Mouse (Mus musculus) regulatory T cell (primary cell): ENCODE measurements around the gene Dact3.

Experiments
- in situ Hi-C: fragments of 300-600 bp; cut with MboI, MseI; formaldehyde crosslinking; loops from one replicate; pipeline ENCODE4 v1.15.1; 2025; ENCODE audit warnings: high pct_unique_total_duplicates

Dact3 gene

DNA sequence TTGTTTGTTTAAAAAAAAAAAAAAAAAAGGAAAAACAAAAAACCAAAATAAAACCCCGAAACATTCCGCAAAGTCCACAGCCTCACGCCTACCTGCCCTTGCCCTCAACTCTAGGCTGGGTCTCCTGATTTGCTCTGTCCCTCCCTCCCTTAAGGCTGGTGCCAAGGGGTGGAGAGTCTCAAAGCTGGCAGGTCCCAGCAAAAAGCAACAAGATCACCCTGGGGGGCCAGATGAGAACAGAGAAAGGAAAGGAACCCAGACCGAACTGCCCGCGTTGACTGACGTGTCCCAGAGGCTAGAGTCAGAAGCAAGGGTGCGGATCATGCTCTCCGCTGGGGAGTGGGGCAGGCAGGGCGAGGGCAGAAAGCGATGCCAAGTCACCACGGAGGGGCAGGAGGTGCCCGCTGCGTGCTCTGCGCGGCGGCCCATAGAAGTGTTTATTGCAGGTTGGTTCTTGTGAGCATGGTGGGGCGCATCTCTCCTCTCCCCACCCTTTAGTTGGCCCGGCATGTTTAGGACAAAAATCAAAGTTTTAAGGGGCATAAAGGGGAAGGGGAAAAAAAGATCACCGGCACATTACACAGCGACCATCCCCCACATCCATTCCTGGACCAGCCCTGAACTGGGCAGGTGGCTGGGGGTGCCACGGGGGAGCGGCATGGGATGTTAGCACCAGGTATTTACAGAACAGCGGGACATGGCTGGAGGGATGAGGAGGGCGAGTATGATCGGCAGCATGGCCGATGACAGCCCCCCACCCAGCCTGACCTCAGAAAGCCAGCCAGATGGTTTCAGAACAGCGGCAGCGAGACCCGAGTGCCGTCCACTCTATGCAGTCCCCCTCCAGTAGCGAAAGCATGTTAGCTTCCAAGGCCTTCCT, 40.6 kb downstream of the Dact3 start:
- in situ Hi-C loops, result no loop called here

DNA sequence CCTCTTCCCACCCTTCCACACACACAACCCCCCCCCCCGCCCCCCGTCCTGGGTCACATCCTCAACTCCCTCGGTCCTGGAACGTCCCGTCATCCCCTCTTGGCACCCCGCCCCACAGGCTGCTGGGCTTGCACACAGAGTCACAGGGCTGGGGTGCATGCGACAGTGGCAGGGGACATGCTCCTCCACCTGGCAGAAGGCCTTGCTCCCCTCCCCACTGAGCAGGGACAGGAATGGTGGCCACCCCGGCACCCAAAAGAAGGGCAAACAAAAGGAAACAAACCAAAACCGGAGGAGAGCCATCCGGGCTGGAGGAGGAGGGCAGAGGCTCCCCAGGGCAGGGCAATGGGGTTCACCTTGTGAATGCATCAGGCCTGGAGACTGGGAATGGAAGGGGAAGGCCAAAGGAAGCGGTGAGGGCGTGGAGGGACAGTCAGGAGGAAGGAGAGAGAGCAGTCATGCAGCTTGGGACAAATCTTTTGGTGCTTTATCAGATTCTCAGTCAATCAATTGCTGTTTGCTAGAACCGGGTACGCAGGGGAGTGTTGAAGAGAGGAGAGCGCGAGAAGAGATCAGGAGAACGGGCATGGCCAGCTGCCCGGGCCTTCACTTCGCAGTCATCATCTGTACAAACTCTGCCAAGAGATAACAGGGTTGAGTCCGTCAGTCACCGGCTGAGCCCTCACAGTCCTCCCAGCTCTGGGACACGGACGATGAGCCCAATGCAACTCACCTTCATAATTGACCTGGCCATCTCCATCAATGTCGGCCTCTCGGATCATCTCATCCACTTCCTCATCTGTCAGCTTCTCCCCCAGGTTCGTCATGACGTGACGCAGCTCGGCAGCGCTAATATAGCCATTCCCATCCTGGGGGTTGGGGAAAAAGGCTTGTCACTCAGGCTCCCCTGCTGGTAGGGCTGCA, 41.5 kb downstream of the Dact3 start:
- in situ Hi-C loops, result no loop called here

DNA sequence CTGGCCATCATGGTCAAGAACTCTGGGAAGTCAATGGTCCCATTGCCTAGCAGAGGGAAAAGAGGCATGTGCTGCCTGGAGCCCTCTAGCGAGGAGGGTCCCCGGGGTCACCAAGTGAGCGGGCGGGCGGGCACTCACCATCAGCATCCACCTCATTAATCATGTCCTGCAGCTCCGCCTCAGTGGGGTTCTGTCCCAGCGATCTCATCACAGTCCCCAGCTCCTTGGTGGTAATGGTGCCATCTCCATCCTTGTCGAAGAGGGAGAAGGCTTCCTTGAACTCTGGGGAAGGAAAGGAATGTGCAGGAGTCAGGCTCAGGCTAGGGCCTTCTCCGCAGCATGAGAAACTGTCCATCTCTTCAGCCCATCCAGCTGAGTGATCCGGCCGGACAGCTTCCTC, 42.3 kb downstream of the Dact3 start:
- in situ Hi-C loops, result no loop called here

DNA sequence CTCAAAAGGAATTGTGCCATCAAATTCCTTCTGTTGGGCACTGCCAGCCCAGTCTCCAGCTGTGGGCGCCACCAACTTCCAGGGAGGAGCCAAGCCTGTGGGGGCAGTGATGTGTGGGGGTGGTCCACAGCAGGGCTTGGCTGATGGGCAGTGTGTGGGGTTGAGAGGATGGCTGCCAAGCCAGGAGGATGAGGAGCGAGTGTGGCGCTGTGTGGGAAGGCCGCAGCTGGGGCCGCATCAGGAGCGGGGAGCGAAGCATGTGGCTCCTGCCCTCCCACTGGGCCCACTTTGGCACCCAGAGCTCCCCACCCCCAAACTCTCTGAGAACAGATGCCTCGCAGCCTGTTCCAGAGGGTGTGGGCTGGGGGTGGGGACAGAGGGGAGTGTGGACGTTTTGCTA, 42.9 kb downstream of the Dact3 start:
- in situ Hi-C loops, result no loop called here

DNA sequence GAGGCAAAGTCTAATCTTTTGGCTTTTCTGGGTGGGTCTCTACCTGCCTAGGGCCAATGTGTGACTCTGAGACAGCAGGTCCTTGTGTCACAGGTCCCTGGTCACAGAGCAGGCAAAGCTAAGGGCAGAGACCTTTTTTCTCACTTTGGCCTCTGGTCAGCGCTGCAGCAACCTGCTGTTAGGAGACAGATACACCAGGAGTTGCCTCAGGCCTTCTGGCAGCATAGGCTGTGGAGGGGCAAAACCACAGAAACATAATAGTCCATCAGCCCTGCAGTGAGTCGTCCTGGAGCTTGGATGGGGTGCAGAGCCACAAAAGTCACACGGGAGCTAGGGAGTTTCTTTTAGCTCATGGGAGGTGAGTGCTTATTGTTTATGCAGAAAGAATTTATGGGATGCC, 43.6 kb downstream of the Dact3 start:
- in situ Hi-C loops, result no loop called here

DNA sequence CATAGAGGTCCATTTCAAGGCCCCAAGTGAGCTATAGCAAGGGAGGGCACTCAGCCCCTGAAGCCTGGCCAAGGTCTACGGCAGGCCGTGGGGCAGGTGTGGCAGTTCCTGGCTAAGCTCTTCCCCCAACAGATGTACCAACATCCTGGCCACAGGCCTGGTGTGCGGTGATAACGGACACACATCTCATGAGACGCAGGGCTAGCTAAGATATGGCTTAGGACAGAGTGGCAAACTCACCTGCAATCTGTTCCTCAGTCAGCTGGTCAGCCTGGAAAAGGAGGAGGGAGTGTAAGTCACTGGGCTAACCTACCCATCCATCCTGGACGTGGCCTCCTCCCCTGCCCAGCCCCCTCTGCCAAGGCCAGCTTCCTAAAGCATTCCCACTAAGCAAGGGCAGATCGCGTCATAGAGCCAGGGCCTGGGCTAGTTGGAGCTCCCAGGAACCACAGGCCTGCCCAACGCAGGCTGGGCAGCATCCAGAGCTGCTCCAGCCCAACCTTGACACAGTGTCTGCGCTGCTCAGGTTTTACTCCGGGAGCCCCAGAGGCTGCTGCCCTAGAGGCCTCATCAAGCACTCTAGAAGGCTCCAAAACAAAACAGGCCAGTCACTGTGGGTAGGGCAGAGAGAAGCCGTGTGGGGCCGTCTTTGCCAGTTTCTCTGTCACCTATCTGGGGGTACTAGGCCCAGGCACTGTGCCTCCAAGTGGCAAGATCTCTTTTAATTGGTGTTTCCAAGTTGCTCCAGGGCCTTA, 44.5 kb downstream of the Dact3 start:
- in situ Hi-C loops, result loop anchor here (5.0 kb wide), 2 partner anchors 42 to 102 kb away; partner anchors contain the start of genes Dact3, Fkrp and Strn4

DNA sequence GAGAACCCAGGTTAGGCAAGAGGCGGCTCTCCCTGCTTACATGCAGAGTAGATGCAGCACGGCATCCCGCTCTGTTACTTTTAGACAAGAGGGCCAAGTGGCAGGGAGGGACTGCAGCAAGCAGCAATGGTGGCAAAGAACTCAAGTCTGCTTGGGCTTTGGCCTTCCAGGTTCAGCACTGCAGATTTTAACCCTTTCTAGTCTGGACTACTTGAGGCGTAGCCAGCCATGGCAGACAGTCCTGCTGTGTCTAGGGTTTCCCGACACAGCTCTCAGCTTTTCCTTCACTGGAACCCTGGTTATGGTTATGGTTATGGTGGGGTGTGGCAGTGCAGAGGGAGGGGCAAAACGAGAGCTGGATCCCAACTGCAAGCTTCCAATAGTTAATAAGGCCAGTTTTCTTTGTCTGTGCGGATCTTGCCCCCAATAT, 45.0 kb downstream of the Dact3 start:
- in situ Hi-C loops, result loop anchor here (5.0 kb wide), 2 partner anchors 43 to 103 kb away; partner anchors contain the start of genes Dact3, Fkrp and Strn4

DNA sequence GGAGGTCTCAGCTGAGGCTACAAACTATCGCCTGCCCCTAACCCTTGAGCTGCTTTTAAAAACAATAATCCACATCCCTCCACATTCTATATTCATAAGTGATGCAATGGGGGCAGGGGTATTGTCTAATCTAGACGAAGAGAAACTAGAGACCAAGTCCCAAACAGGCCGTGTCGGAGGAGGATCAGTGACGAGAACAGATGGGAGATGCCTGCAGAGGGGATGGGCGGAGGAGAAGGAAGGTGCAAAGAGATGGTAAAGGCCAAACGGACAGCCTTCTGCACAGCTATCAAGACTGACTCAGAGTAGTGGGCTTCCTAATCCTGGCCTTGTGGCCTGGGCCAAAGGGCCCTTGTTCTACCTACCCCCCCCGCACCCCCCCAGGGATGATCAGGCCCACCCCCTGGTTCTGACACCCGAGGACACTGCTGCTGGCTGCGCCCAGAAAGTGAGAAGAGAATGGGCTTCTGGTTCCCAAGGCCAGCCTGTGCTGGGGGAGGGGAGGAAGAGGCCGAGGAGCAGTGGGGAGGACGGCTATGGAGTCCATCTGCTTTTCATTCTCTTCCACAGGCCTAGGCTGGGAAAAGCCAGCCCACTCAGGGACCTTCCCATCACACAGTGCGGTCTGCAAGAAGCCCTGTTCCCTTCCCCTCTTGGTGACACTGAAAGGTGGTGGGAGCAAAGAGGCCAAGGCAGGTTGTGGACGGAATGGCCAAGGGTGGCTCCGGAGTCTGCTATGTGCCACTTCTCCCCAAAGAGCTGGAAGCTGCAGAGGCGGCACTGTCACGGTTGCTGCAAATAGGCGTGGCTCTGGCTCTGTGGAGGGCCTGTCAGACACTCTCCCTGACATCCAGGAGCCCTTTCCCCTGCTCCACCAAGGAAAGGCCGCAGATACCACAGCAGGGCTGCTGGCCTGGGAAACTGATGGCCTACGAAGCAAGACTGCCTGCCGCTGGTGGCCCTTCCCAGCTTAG, 46.0 kb downstream of the Dact3 start:
- in situ Hi-C loops, result loop anchor here (5.0 kb wide), 2 partner anchors 44 to 104 kb away; partner anchors contain the start of genes Dact3, Fkrp and Strn4

DNA sequence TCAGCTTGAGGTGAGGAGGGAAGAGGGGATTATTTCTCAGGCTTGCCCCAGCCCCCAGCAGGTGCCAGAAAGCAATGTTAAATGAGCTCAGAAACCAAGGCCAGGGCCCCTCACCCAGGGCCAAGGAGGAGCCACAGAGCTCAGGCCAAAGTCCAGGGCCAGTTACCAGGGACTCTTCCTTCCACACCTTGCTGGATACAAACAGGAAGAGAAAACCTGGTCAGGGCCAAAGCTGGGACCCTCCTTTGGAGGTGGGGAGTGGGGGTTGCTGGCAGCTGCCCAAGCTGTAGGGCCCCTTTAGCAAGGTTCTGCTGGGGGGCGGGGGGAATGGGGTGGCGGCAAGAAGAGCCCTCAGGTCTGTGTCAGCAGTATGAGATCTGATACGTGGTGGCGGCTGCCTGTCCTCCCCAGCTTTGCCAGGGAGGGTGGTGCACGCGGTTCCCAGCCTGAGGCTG, 46.8 kb downstream of the Dact3 start:
- in situ Hi-C loops, result loop anchor here (5.0 kb wide), 2 partner anchors 45 to 105 kb away; partner anchors contain the start of genes Dact3, Fkrp and Strn4

DNA sequence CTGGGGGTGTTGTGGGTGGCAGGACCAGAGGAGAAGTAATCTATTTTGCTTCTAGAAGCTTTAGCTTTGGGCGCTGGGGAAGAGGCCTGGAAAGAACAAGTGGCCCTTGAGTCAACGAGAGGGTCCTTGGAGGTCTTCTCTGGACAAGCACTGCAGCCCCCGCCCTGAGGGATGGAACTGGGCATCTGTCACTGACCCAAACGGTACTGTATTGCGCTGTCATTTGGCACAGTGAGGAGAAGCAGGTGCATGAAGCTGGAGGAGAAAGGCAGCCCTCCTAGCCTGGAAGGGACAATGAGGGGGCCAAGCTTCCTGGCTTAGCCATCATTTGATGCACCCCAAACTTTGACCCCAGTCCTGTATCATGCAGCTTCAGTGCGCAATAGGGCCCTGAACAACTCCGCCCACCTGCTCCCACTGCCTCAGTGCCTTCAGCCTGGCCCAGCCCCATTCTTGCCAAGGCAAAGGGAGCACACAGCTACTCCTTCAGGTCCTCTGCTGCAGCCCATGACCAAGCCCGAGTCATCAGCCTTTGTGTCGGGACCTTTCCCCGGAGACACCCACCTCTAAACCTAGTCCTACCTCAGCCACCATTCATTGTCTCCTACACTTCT, 47.4 kb downstream of the Dact3 start:
- in situ Hi-C loops, result loop anchor here (5.0 kb wide), 2 partner anchors 45 to 105 kb away; partner anchors contain the start of genes Dact3, Fkrp and Strn4

DNA sequence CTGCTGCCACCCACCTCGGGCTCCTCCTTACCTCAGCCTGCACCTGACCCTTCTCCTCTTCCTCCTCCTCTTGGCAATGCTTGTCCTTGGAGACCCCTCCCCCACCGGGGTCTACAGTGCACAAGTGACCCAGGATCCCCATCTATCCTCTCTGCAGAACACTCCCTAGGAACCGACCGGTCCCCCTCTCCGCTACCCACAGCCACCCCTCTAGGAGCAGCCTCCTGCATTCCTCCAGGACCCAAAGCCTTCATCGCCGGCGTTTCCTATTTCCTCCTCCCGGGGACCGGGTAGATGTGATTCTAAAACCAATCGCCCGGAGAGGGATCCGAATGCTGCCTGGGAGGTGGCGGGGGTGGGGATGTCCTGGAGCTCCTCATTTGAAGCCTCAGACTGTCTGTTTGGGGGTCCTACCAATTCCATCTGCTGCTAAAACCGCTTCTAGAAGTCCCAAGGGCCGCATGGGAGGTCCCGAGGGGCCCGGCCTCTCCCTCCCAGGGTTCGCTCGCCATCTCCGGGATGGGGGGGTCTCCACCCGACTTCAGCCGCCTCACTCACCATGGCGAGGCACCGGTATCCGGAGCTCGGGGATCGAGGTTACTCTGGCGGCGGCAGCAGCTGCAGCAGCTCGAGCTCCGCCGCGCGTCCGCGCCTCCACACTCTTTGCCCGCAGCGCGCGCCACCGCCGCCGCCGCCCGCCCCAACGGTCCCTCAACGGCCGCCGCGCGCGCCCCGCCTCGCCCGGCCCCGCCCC, 48.3 kb downstream of the Dact3 start:
- in situ Hi-C loops, result loop anchor here (5.0 kb wide), 2 partner anchors 46 to 106 kb away; partner anchors contain the start of genes Dact3, Fkrp and Strn4

DNA sequence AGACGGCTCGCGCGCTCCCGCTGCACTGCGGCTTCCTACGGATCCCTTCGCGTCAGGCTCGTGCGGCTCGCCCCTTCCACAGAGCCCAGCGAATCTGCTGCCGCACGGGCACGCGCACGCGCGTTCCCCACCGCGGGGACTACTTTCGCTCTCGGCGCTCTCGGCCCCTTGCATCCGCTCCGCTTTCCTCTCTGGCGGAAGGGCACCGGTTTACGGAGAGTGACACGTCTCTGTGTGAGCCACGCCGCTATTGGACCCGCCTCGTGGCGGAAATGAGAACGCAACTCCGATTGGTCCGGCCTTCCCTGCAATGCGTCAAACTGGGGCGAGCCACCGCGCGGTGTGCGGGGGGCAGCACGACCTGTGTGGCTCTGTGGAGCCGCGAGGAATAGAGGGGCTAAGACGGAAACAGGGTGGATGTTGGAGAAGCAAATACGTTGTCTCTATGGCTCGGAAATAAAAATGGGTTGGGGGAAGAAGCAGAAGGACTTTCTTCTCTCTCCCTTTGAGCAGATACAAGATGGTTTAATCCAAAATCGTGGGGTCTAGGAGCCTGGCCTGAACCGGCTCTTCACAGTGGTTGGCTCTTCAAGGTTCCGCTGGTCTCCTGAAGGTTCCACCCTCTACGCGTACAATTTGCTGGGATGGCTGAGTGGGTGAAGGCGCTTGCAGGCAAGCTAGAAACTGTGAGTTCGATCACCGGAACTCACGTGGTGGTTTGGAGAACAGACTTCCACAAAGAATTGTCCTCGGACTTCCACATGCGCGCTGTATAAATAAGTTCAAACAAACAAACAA, 49.1 kb downstream of the Dact3 start, which contains the start of gene Calm3:
TSS of gene Calm3 (minus strand) at position 78 of the 798 bp plus-strand sequence.
- in situ Hi-C loops, result loop anchor here (5.0 kb wide), 2 partner anchors 47 to 107 kb away; partner anchors contain the start of genes Dact3, Fkrp and Strn4

DNA sequence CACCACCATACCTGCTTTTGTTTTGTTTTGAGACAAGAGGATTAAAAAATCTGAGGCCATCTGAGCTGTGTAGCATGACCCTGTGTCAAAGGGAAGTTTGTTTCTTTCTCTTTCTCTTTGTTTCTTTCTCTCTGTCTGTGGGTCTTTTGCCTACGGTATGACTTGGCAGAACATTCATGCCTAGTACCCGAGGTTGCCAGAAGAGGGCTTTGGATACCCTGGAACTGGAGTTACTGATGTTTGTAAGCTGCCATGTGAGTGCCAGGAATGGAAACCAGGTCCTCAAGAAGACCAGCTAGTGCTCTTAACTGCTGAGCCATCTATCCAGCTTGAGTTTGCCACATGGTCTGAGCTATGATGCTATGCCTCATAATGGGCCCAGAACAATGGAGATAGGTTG, 53.2 kb downstream of the Dact3 start:
- in situ Hi-C loops, result no loop called here

DNA sequence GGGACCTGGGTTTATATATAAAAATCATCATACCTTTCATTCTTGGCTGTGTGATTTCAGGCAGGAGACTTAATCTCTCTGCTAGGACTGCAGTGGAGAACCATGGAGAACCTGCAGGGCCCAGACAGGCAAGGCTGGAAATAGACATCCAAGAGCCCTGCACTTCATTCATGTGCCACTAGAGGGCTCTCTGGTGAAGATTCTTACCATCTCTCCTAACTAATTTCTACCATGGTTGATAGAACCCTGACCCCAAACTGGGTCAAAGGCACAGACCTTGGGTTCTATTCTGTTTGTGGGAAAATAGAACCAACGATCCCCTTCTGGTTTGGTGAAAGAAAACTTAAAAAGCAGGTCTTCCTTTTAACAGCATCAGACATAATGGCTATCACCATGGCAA, 55.7 kb downstream of the Dact3 start:
- in situ Hi-C loops, result no loop called here

DNA sequence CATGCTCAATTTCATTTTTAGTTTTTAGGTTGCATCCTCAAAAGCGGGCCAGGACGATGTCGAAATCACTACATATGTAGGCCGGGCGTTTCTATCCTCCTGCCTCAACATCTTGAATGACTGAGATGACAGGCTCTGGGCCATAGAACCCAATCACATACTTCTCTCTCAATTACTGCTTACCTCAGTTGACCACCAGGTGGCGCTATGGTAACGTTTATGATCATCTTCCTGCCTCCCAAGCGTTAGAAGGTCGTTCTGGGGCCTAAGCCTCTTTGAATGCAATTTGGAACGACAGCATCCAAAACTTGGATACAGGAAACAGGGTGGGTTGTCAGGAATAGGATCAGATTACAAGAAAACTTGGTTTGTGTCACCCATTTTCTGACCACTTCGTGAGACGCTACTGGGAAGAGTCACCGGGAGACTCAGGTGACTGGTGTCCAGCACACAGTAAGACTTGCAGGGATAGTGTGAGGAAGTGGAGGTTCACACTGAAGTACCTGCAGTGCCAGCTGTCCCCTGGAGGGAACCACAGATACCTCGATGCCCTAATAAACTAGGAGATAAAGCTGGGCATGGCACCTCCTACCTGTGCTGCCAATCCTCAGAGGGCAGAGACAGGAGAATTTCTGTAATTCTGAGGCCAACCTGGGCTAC, 57.0 kb downstream of the Dact3 start:
- in situ Hi-C loops, result no loop called here

DNA sequence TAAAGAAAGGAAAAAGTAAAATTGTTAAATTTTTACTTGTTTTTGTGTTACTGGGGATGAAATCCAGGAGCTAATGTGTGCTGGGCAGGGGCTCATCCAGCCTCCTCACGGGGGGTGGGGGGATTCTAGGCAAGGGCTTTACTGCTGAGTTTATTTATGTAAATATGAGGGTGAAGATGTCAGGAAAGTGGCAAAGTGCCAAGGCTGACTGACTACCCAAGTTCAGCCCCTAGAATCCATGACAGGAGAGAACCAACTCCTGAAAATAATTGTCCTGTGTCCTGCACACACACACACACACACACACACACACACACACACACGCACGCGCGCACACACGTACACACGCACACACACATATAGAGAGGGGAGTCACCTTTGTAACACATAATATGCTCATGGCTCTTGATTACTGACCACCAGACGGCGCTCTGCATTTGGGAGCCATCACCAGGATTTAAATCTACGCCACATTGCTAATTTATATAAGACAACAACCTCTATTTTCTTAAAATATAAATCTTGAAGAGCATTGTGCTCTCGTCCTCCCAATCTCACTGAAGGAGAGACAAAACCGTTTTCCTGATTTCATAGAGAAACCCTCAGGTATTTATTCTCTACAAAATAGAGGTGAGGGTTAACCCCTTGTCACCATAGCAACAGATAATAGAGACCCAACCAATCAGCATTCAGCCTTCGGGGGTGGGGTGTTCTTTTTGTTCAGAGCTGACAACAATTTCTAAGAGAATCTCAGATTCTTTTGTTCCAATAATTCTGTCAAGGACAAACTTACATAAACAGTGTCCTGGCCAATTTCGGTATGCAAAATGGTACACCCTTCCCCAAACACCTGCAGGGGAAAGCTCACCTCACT, 57.8 kb downstream of the Dact3 start:
- in situ Hi-C loops, result no loop called here
